Mouse (Mus musculus) embryonic facial prominence, embryonic 15.5 days (tissue): ENCODE results near the gene Nfkb1. TPM values are rescaled to one million over a fixed set of nuclear protein-coding genes. Genes with fewer than 3 reads are reported as not detected.

Experiments
- ATAC-seq: fragments of 200-750 bp; cut with Nextera tagmentation; 2 replicates; pipeline ENCODE4 v1.8.0; 2017; ENCODE audit warnings: low read depth, moderate TSS enrichment; ENCODE audit not compliant: insufficient number of reproducible peaks, low FRiP score, low TSS enrichment
- H3K27ac ChIP-seq: fragments of 300-500 bp; sonication (generic); replicated peaks from 2 replicates; pipeline ENCODE4 v1.5.1; 2015; ENCODE audit warnings: mild to moderate bottlenecking, inconsistent platforms
- H3K27me3 ChIP-seq: fragments of 300-500 bp; sonication (generic); 2 replicates; pipeline ENCODE4 v1.6.1; 2015; ENCODE audit warnings: inconsistent platforms
- H3K36me3 ChIP-seq: fragments of 300-500 bp; sonication (generic); 2 replicates; pipeline ENCODE4 v1.6.1; 2015; ENCODE audit warnings: mild to moderate bottlenecking, inconsistent platforms
- H3K4me1 ChIP-seq: fragments of 300-500 bp; sonication (generic); 2 replicates; pipeline ENCODE4 v1.6.1; 2015; ENCODE audit warnings: inconsistent platforms
- H3K4me2 ChIP-seq: fragments of 300-500 bp; sonication (generic); replicated peaks from 2 replicates; pipeline ENCODE4 v1.6.1; 2015; ENCODE audit warnings: mild to moderate bottlenecking, inconsistent platforms
- H3K4me3 ChIP-seq: fragments of 300-500 bp; sonication (generic); replicated peaks from 2 replicates; pipeline ENCODE4 v1.5.1; 2015; ENCODE audit warnings: mild to moderate bottlenecking, inconsistent platforms
- H3K9ac ChIP-seq: fragments of 300-500 bp; sonication (generic); 2 replicates; pipeline ENCODE4 v1.6.1; 2015; ENCODE audit warnings: inconsistent platforms
- H3K9me3 ChIP-seq: fragments of 300-500 bp; sonication (generic); replicated peaks from 2 replicates; pipeline ENCODE4 v1.6.1; 2016; ENCODE audit warnings: inconsistent platforms
- WGBS: fragments of 180-500 bp; shearing (Covaris S2); methylation state at CpG from one replicate; pipeline ENCODE4 v1.1.7; 2015; 5-methylcytosine and 5-hydroxymethylcytosine counted together
- polyA plus RNA-seq: library from polyadenylated mRNA; unstranded; fragments of >200 nt; fragmentation: Nextera tagmentation; extraction: Ambion mirVana; gene quantifications from 2 replicates; pipeline ENCODE4 v1.2.1, GENCODE M21; 2015

The Nfkb1 gene
- polyA plus RNA-seq, 1 experiment from 2014 or later = 25.4 TPM

DNA sequence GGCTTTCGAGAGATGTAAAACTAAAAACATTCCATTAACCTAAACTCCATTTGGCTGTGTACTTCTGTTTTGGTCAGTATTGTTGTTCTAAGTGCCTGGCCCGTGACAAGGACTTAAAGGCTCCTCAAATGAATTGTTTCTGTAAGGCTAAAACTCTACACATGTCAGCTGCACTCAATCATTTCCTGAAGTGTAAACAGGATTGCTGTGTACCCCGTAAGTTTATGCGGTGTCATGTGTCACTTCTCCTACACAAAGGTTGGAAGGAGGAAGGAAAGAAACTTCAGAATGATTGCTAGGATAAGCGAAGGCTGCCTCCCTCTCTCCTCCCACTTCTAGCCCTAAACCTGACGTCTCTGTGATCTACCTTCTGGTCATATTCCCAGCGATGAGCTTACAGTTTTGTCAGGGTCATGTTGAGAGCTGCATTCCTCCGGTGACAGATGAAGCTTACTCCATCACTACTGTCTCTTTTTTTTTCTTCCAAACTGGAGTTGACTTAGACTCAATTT, 10.0 kb downstream of the Nfkb1 start:
- no peak overlapping the region for H3K27ac ChIP-seq
- ATAC-seq = no peak
- no peak overlapping the region for H3K4me3 ChIP-seq
- no peaks in the 10 kb centered on the region for H3K27me3 ChIP-seq
- WGBS = 32% methylated on average over 8 of the region's 8 CpGs
- no peak overlapping the region for H3K4me2 ChIP-seq
- H3K9me3 ChIP-seq = no peaks in the 10 kb centered on the region
- H3K9ac ChIP-seq = no peak overlapping the region
- peaks cover 14% of the 10 kb centered on the region for H3K4me1 ChIP-seq
- 0 out of 2 replicates have a peak, but pooled peaks cover 5% of the 10 kb centered on the region for H3K36me3 ChIP-seq

DNA sequence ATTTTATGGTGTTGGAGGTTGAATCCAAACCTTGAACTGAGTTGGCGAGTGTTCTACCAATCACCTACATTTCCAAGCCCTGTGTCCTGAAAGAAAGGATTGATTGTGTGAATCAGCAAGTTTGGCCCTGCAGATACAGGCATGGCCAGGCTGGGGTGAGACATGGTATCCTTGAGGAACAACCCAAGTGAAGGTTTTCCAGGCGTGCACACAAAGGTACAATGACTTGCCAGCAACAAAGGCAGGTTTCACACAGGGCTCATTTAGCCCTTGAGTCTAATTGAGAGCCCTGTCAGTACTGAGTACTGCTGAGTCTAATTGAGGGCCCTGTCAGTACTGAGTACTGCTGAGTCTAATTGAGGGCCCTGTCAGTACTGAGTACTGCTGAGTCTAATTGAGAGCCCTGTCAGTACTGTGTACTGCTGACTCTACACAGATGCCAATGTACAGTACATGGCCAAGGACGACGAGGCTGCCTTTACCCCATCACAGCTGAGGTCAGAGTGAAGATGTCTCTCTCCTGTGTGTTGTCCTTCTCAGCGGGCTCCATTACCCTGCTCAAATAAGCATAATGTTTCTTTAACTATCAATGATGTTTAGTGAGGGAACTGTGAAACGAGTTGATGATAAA, 11.0 kb downstream of the Nfkb1 start:
- no peak overlapping the region for H3K4me2 ChIP-seq
- H3K27me3 ChIP-seq = no peaks in the 10 kb centered on the region
- ATAC-seq = no peak
- no peaks in the 10 kb centered on the region for H3K9me3 ChIP-seq
- no peak overlapping the region for H3K4me3 ChIP-seq
- no peak overlapping the region for H3K9ac ChIP-seq
- H3K36me3 ChIP-seq = 0 out of 2 replicates have a peak, but pooled peaks cover 5% of the 10 kb centered on the region
- no peak overlapping the region for H3K27ac ChIP-seq
- 76% methylated on average over 6 of the region's 6 CpGs for WGBS
- peaks cover 20% of the 10 kb centered on the region for H3K4me1 ChIP-seq

DNA sequence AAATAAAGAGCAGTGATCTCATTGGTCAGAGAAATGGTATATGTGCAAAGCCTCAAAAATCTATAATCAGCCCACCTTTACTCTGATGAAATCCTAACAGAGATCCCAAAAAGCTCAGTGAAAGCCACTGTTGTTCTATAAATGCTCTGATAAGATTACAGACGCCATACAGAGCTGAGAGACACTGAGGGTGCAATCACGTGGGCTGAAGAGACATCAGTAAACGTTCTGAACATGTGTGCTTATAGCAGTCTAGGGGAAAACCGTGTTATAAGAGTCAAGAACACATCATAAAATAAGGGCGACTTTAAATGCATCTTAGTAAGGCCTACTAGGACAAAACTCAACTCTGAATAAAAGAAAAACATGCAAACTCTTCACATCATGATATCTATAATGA, 14.3 kb downstream of the Nfkb1 start:
- Histone ChIP-seq H3K4me3 (no peak overlapping the region), H3K9ac (no peak overlapping the region), H3K36me3 (0 out of 2 replicates have a peak, but pooled peaks cover 5% of the 10 kb centered on the region), H3K4me1 (peaks cover 38% of the 10 kb centered on the region), H3K27ac (no peak overlapping the region), H3K27me3 (no peaks in the 10 kb centered on the region), H3K9me3 (no peaks in the 10 kb centered on the region), H3K4me2 (no peak overlapping the region)
- ATAC-seq = no peak
- WGBS = 71% methylated on average over 5 of the region's 5 CpGs

DNA sequence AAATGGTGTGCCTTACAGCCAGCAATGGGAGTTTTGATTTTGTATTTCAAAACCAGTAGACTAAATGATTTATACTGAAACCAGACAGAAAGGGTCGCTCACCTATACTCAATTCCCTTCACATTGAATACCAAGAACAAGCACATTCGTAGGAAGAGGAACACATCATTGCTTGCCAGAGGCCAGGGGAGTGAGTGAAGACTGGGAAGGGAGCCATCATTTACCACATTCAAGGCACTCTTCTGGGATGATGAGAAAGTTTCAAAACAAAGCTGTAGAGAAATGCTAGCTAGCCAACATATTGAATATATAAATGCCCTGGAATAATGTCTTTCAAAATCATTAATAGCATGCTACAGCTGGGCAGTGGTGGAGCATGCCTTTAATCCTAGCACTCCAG, 15.0 kb downstream of the Nfkb1 start:
- no peak overlapping the region for H3K4me2 ChIP-seq
- H3K9ac ChIP-seq = no peak overlapping the region
- H3K36me3 ChIP-seq = 0 out of 2 replicates have a peak, but pooled peaks cover 5% of the 10 kb centered on the region
- no peak overlapping the region for H3K27ac ChIP-seq
- no peaks in the 10 kb centered on the region for H3K9me3 ChIP-seq
- no peak for ATAC-seq
- no peak overlapping the region for H3K4me3 ChIP-seq
- no peaks in the 10 kb centered on the region for H3K27me3 ChIP-seq
- H3K4me1 ChIP-seq = peaks cover 38% of the 10 kb centered on the region
- 58% methylated on average over 2 of the region's 2 CpGs for WGBS

DNA sequence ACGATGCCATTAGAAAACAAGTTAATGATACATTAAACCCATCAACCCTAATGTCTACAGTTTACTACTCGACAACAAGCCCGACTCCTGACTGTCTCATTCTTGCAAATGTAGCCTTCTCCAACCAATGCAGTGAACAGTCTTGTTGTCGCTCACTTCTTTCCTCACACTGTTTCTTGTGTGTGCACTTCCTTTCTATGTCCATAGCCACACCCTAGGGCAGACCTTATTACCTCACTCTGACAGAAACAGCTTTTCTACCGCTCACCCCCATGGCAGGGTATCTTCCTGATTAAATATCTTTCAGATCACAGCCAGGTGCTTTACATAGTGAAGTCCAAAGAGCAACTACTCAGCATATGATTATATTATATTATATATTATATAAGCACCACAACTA, 15.9 kb downstream of the Nfkb1 start:
- no peaks in the 10 kb centered on the region for H3K27me3 ChIP-seq
- no peak overlapping the region for H3K27ac ChIP-seq
- ATAC-seq = no peak

DNA sequence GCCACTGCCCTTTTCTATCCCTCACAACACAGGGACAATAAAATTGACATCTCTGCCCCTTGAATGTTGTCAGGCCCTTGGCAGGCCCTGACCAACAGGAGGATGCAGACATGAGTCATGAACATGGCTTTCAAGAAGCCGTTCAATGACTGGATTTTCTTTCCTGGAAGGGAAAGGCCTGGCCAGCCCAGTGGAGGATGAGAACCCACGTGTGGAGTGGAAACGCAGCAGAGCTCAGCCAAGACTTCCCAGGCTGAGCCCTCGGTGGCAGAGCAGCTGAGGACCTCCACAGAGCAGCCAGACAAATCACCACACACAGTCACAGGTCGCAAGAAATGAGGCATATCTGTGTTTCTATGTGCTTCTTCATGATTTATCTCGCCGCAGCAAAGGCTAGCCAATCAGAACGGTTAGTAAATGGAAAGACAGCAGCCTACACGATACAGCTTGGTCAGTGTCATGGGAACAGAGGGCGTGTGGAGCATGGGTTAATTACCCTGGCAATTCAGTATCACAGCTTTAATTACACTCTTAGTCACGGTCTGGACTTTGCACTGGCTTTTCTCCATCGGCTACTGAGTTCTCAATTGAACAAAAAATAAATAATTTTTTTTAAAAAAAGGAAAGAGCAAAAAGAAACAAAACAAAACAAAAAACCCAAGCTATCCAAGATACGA, 16.5 kb downstream of the Nfkb1 start:
- Histone ChIP-seq H3K36me3 (0 out of 2 replicates have a peak, but pooled peaks cover 5% of the 10 kb centered on the region), H3K4me1 (peaks cover 46% of the 10 kb centered on the region), H3K27me3 (no peaks in the 10 kb centered on the region), H3K4me2 (no peak overlapping the region), H3K9ac (no peak overlapping the region), H3K27ac (peak overlapping the region; percentile 40; the same call in 1 of the 2 replicates), H3K9me3 (no peaks in the 10 kb centered on the region), H3K4me3 (no peak overlapping the region)
- ATAC-seq = no peak
- 61% methylated on average over 13 of the region's 13 CpGs for WGBS

More for the DNA sequence above, 15.9 kb downstream of the Nfkb1 start:
- no peak overlapping the region for H3K9ac ChIP-seq
- H3K36me3 ChIP-seq = 0 out of 2 replicates have a peak, but pooled peaks cover 5% of the 10 kb centered on the region
- 75% methylated on average over 5 of the region's 5 CpGs for WGBS
- H3K4me2 ChIP-seq = no peak overlapping the region
- H3K9me3 ChIP-seq = no peaks in the 10 kb centered on the region
- no peak overlapping the region for H3K4me3 ChIP-seq
- H3K4me1 ChIP-seq = peaks cover 46% of the 10 kb centered on the region

DNA sequence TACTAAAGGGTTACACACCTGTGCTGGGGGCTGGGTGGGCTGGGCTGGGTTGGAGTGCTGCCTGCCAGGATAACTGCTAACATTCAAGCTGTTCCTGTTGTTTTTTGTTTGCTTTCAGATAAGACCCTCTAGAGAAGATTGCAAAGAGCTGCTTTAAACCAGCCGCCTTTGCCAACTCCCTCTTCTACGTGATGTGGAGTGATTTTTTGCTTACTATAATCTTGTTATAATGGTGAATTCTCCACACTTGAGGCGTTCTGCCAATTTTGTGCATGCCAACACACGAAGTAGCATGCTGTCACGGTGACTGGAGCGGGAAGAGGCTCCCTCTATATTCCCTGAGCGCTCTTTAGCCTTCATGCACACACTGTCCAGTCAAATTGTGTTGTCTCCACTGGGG, 17.7 kb downstream of the Nfkb1 start:
- Histone ChIP-seq H3K9ac (no peak overlapping the region), H3K4me3 (no peak overlapping the region), H3K4me1 (peaks cover 46% of the 10 kb centered on the region), H3K36me3 (0 out of 2 replicates have a peak, but pooled peaks cover 1% of the 10 kb centered on the region), H3K4me2 (no peak overlapping the region), H3K9me3 (no peaks in the 10 kb centered on the region), H3K27me3 (no peaks in the 10 kb centered on the region), H3K27ac (peak overlapping the region; percentile 59)
- 0 out of 2 replicates have a peak, but pooled peaks have one; percentile 58 for ATAC-seq
- WGBS = 19% methylated on average over 7 of the region's 7 CpGs

DNA sequence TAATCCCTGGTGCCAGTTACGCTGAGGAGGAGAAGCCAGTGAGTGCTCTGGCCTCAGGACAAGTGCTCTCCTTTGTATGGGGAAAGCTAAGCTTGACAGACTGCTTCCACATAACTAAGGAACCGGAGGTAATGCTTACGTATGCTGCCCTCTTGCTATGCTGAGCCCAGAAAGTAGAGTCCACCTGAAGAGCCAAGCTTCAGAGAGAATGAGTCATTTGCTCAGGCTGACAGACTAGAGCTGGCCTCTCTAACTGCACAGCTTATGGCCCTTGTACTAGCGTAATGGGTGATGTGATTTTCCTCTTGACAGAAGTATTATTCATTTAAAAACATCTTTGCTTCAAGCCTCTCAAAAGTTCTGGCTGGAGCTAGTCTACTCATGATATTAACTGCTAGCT, 18.3 kb downstream of the Nfkb1 start:
- Histone ChIP-seq H3K4me2 (no peak overlapping the region), H3K27ac (peak overlapping the region; percentile 59; the same call in 1 of the 2 replicates), H3K36me3 (no peaks in the 10 kb centered on the region), H3K27me3 (no peaks in the 10 kb centered on the region), H3K4me3 (no peak overlapping the region), H3K9me3 (no peaks in the 10 kb centered on the region), H3K4me1 (peaks cover 46% of the 10 kb centered on the region), H3K9ac (no peak overlapping the region)
- ATAC-seq = no peak
- WGBS = 66% methylated on average over 4 of the region's 4 CpGs

DNA sequence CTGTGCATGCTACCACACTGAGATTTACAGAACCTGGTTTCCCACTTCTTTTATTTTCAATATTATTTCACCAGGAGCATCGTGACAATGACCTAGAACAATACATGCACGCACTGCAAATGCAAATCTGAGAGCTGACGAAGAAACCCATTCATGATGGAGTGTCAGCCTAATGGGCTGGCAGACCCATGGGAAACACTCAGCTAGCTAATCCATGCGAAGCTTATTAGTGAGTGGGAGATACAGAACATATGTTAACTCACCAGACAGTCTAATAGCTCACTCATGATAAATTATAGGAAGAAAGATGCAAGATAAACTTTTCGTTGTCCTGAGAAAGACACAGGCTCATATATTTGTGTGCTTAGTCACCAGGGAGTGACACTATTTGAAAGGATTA, 19.2 kb downstream of the Nfkb1 start:
- H3K9me3 ChIP-seq = no peaks in the 10 kb centered on the region
- H3K36me3 ChIP-seq = peaks cover 6% of the 10 kb centered on the region; the same call in 1 of the 2 replicates
- H3K27ac ChIP-seq = no peak overlapping the region
- 64% methylated on average over 5 of the region's 5 CpGs for WGBS
- H3K4me1 ChIP-seq = peaks cover 46% of the 10 kb centered on the region
- H3K4me2 ChIP-seq = no peak overlapping the region
- no peak overlapping the region for H3K4me3 ChIP-seq
- H3K9ac ChIP-seq = no peak overlapping the region
- ATAC-seq = no peak
- no peaks in the 10 kb centered on the region for H3K27me3 ChIP-seq

DNA sequence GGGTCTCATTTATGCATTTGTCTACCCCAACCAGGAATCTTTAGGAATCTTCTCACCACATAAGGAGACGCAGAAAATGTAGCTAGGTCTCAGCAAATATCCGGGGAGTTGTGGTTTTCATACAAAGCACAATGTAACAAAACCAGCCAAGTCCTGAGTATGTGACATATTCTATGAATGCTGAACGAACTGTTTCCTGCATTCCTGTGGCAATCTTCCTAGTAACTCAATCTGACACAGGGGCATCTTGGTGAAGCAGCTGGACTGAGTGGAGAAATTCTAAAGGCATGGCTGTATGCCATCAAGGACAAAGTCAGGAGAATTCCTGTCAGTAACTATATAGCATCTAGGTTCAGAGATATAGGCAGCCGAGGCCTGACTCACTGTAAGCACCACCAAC, 20.5 kb downstream of the Nfkb1 start:
- Histone ChIP-seq H3K4me2 (0 out of 2 replicates have a peak overlapping the region, but pooled peaks have one; percentile 2), H3K27ac (peak overlapping the region; percentile 73), H3K4me3 (no peak overlapping the region), H3K36me3 (peaks cover 10% of the 10 kb centered on the region; the same call in 1 of the 2 replicates), H3K9ac (no peak overlapping the region), H3K9me3 (no peaks in the 10 kb centered on the region), H3K27me3 (no peaks in the 10 kb centered on the region), H3K4me1 (peaks cover 41% of the 10 kb centered on the region)
- 31% methylated on average over 4 of the region's 4 CpGs for WGBS
- no peak; the same call in 1 of the 2 replicates for ATAC-seq

DNA sequence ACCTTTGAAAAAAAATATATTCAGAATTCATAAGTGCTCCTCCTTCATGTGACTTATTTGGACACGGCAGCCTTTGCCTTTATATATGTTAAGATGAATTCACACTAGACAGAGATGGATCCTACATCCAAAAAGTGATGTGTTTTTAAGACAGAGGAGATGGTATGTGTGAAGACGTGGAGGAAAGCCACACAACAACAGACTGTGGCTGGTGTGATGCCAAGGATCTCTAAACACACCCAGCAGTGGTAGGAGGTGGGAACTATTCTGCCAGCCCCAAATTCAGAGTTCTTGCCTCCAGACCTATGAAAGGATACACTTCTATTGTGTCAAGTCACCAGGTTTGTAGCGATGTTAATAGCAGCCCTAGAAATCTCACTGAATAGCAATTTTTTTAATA, 24.3 kb downstream of the Nfkb1 start:
- Histone ChIP-seq H3K27me3 (no peaks in the 10 kb centered on the region), H3K9ac (no peak overlapping the region), H3K4me1 (peaks cover 8% of the 10 kb centered on the region), H3K4me3 (no peak overlapping the region), H3K9me3 (no peaks in the 10 kb centered on the region), H3K4me2 (no peak overlapping the region), H3K36me3 (peaks cover 27% of the 10 kb centered on the region), H3K27ac (no peak overlapping the region)
- WGBS = 74% methylated on average over 3 of the region's 3 CpGs
- ATAC-seq = no peak
